Mouse (Mus musculus) G1E (cell line): ENCODE data around the gene Tcap.

Experiments used
- CTCF ChIP-seq: IDR thresholded peaks from 2 replicates; pipeline ENCODE4 v1.5.1; 2012; ENCODE audit warnings: low read depth, low read length, inconsistent platforms, mixed read lengths
- GATA1 ChIP-seq: IDR thresholded peaks from 2 replicates; pipeline ENCODE4 v1.6.1; 2012; ENCODE audit warnings: borderline replicate concordance, low read length, inconsistent platforms, mixed read lengths

DNA sequence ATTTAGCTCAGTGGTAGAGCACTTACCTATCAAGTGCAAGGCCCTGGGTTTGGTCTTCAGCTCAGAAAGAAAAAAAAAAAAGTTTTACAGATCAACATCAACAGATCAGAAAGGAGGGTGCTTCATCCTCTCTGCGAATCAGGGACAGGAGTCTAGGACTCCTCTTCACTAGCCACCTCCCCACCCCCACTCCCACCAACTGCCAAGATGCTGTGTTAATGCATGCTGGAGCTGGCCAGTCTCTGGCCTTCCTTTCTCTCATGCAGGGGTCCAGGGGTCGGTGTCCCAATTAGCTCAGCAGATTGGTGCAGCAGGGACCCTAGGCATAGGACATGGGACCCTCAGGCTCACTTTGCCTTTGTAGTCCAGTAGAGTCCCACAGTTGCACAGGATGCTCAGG is 13.0 kb upstream of the Tcap start:
- TF ChIP-seq CTCF: no peak
- TF ChIP-seq GATA1: no peak
